Mouse (Mus musculus) testis, adult 2 months (tissue): Measurements from ENCODE around the gene Grpel1. TPM values are rescaled to one million over a fixed set of nuclear protein-coding genes. Genes with fewer than 3 reads are reported as not detected.
A peak's percentile ranks its signal among the peaks of the same experiment; 100 is the strongest.

Experiments used
- H3K27ac ChIP-seq: fragments of 200-500 bp; 2 replicates; pipeline ENCODE4 v1.5.1; 2012; ENCODE audit warnings: low read depth, low read length; ENCODE audit not compliant: control insufficient read depth, insufficient read depth
- H3K27me3 ChIP-seq: fragments of 200-500 bp; 2 replicates; pipeline ENCODE4 v1.6.1; 2012; ENCODE audit warnings: mild to moderate bottlenecking, low read length, moderate library complexity; ENCODE audit not compliant: control insufficient read depth, insufficient read depth
- H3K36me3 ChIP-seq: fragments of 200-500 bp; 2 replicates; pipeline ENCODE4 v1.6.1; 2012; ENCODE audit warnings: mild to moderate bottlenecking, low read length; ENCODE audit not compliant: control insufficient read depth, insufficient read depth
- H3K4me1 ChIP-seq: fragments of 200-500 bp; 2 replicates; pipeline ENCODE4 v1.6.1; 2012; ENCODE audit warnings: low read length; ENCODE audit not compliant: control insufficient read depth, insufficient read depth
- H3K4me3 ChIP-seq: fragments of 200-500 bp; 2 replicates; pipeline ENCODE4 v1.5.1; 2012; ENCODE audit warnings: low read depth, mild to moderate bottlenecking, low read length, moderate library complexity, mixed read lengths; ENCODE audit not compliant: control insufficient read depth
- CTCF ChIP-seq: fragments of 200-500 bp; IDR thresholded peaks from 2 replicates; pipeline ENCODE4 v1.5.1; 2012; ENCODE audit warnings: low read depth, mild to moderate bottlenecking, inconsistent platforms, low read length, moderate library complexity; ENCODE audit not compliant: control insufficient read depth, insufficient read depth, insufficient replicate concordance
- POLR2A ChIP-seq: fragments of 200-500 bp; IDR thresholded peaks from 2 replicates; pipeline ENCODE4 v1.6.1; 2012; ENCODE audit warnings: low read depth, mild to moderate bottlenecking, inconsistent platforms, low read length, moderate library complexity; ENCODE audit not compliant: control insufficient read depth
- polyA plus RNA-seq: library from polyadenylated mRNA; depleted of rRNA; stranded (reverse); fragments of >200 nt; gene quantifications from 2 replicates; pipeline ENCODE4 v1.2.3, GENCODE M21; 2012

Grpel1 gene
- polyA plus RNA-seq, 1 experiment = 18.2 TPM

- H3K27ac ChIP-seq = no peak overlapping the region
- H3K4me3 ChIP-seq = no peak overlapping the region
- H3K36me3 ChIP-seq = no peaks in the 10 kb centered on the region
- no peaks in the 10 kb centered on the region for H3K27me3 ChIP-seq
- no peak for TF ChIP-seq POLR2A
- TF ChIP-seq CTCF = no peak
- H3K4me1 ChIP-seq = peaks cover 5% of the 10 kb centered on the region
Observed at GRCm38 (mm10) chr5:36447872-36448271, 16.9 kb upstream of the Grpel1 start.

- H3K36me3 ChIP-seq = no peaks in the 10 kb centered on the region
- H3K27me3 ChIP-seq = no peaks in the 10 kb centered on the region
- no peak for TF ChIP-seq CTCF
- TF ChIP-seq POLR2A = no peak
- no peak overlapping the region for H3K27ac ChIP-seq
- H3K4me1 ChIP-seq = peaks cover 5% of the 10 kb centered on the region
- no peak overlapping the region for H3K4me3 ChIP-seq
Observed at GRCm38 (mm10) chr5:36449710-36450358, 15.0 kb upstream of the Grpel1 start.

- H3K27me3 ChIP-seq = no peaks in the 10 kb centered on the region
- H3K4me3 ChIP-seq = no peak overlapping the region
- H3K27ac ChIP-seq = no peak overlapping the region
- peaks cover 1% of the 10 kb centered on the region for H3K4me1 ChIP-seq
- TF ChIP-seq POLR2A (no peak), CTCF (no peak)
- no peaks in the 10 kb centered on the region for H3K36me3 ChIP-seq
Observed at GRCm38 (mm10) chr5:36451119-36451518, 13.7 kb upstream of the Grpel1 start.

- Histone ChIP-seq H3K27me3 (no peaks in the 10 kb centered on the region), H3K4me3 (no peak overlapping the region), H3K4me1 (no peaks in the 10 kb centered on the region; the same call in 1 of the 2 replicates), H3K36me3 (no peaks in the 10 kb centered on the region), H3K27ac (no peak overlapping the region)
- TF ChIP-seq CTCF (no peak), POLR2A (no peak)
Observed at GRCm38 (mm10) chr5:36451872-36452389, 12.9 kb upstream of the Grpel1 start.

- no peaks in the 10 kb centered on the region for H3K36me3 ChIP-seq
- TF ChIP-seq POLR2A = no peak
- TF ChIP-seq CTCF = no peak
- H3K4me3 ChIP-seq = no peak overlapping the region
- no peaks in the 10 kb centered on the region; the same call in 1 of the 2 replicates for H3K4me1 ChIP-seq
- H3K27me3 ChIP-seq = no peaks in the 10 kb centered on the region
- H3K27ac ChIP-seq = no peak overlapping the region
Observed at GRCm38 (mm10) chr5:36452821-36453220, 12.0 kb upstream of the Grpel1 start.

GRCm38 (mm10) chr5:36457706-36458105 is 7.1 kb upstream of the Grpel1 start:
- Histone ChIP-seq H3K27ac (no peak overlapping the region), H3K36me3 (no peaks in the 10 kb centered on the region), H3K4me3 (no peak overlapping the region), H3K27me3 (no peaks in the 10 kb centered on the region), H3K4me1 (no peaks in the 10 kb centered on the region; the same call in 1 of the 2 replicates)
- TF ChIP-seq POLR2A (no peak), CTCF (no peak)

GRCm38 (mm10) chr5:36458926-36459325 is 5.9 kb upstream of the Grpel1 start:
- no peak for TF ChIP-seq POLR2A
- TF ChIP-seq CTCF = peak; percentile 22; the same call in 1 of the 2 replicates
- H3K27ac ChIP-seq = no peak overlapping the region
- H3K4me3 ChIP-seq = no peak overlapping the region
- H3K4me1 ChIP-seq = peaks cover under 1% of the 10 kb centered on the region
- no peaks in the 10 kb centered on the region for H3K36me3 ChIP-seq
- no peaks in the 10 kb centered on the region for H3K27me3 ChIP-seq
